Mouse (Mus musculus): ENCODE measurements at regions not wholly inside any gene's neighbourhood (a gene's known extent, or its start where the extent isn't known, plus 50 kb on each side); places are given as distances from the start of the nearest gene placed in this dataset.

DNA sequence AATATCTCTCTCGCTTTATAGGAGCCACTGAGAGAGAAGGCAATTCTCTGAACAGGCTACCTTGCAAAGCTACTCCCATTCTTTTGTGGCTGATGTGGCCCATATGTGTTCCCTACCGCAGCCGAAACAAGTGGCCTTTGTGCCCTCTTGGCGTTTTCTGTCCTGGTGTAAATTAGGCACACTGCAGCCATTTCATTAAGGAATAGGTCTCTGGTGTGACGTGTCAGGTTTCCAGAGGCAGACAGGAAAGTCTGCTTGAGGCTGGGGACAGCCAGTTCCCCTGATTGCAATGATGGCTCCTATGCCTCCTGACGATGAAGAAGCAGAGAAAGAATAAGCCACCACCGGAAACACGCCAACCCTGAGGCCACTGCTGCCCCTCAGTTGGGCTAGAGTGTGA lies 59.3 kb upstream of the Bcor start:
- no peak for DNase-seq (ENCODE audit: low read depth)

DNA sequence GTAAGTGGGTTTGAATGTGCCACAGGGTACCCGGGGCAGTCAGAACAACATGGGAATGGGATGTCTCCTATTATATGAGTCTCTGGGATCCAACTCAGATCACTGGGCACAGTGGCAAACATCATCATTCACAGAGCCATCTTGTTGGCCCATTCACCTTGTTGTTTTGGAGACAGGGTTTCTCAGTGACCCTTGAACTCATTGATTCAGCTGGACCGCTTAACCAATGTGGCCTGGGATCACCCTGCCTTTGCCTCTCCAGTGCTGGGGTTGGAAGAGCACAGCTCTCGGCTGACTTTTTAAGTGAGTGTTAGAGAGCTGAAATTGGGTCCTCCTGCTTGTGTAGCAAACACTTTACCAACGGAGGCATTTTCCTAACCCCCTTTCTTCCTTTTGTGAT lies 64.2 kb upstream of the Bcor start:
- DNase-seq (ENCODE audit: low read depth) = no peak

DNA sequence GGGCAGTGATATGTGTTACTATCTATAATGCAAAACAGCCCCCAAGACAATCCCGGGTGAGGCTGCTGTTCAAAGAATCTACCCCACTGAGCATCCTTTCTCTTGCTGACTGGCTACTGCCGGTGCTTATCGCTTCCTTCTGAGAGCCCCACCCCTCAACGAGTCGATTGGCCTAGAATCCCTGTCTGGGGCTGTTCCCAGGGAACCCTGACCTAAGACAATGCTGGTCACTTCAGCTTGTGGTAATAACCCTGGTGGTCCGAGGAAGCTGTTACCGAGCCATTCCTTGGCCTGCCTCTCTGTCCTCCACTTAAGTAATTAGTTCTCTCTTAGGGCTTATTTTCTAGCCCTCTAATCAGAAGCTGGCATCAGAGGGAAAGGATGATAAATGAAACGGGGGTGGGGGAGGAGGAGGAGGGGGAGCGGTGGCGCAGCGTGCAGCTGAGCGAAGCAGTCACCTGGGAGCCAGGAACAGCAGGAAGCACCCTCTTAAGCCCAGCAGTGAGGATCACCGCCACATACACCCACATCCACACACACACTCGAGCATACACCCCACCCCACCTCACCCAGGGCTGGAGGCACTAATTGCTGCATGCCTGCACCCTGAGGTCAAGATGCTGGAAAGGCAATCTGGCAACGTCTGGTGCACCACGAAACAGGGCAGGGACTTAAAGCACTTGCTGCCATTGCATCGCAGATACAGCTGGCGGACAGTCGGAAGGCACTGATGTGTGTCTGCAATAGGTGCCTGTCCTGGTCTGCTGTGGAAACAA lies 65.1 kb upstream of the Bcor start:
- no peak for DNase-seq (ENCODE audit: low read depth)

DNA sequence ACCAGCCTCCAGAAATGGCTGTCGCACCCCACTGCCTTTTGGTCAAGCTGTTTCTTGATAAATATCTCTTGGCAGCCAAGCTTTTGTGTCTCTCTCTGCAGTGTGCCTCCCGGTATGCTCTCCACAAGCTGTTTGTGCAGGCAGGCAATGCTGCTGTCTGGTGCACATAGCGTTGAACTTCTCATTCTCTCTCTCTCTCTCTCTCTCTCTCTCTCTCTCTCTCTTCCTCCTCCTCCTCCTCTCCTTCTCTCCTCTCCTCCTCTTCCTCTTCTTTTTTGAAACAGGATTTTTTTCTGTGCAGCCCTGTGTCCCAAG lies 65.7 kb upstream of the Bcor start:
- no peak for DNase-seq (ENCODE audit: low read depth)

DNA sequence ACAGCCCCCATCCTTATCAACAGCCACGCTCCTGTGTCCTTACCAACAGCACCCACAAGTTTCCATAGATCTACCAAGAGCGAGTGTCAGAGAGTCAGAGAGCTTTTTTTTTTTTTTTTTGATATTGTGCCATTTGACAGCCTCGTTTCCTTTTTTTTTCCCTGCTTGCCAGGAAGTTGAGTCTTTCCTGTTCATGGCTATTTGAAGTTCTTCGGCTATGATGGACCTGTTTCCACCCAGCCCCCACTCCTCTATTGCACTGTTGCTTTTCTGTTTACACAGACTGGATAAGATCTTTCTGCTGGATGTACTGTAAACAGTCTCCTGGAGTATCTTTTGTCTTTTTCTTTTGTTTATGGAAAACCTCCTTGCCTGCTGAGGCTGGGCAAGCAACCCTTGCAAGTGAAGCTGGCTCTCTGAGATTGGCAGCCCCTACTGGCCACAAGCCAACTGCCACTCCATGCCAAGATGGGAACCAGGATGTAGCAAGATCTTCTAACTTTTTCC lies 80.4 kb upstream of the Bcor start:
- DNase-seq (ENCODE audit: low read depth) = peak; percentile 5

DNA sequence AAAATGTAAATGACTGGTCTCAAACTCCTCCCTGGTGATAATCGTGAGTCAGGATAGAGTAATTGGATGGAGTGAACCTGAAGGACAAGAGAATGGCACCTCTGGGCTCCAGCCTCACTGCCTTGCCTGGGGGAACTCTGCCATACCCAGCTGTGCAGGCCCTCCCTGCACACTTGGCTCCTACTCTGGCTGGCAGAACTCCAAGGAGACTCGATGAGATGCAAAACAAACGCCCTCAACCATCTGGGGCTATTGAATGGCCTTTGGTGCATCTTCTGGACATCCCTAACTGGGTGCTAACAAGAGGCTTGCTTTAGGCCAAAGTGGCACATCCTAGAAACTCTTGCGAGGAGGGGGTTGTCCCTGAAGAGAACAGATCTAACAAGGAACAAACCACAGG lies 81.6 kb upstream of the Bcor start:
- peak; percentile 2 for DNase-seq (ENCODE audit: low read depth)

DNA sequence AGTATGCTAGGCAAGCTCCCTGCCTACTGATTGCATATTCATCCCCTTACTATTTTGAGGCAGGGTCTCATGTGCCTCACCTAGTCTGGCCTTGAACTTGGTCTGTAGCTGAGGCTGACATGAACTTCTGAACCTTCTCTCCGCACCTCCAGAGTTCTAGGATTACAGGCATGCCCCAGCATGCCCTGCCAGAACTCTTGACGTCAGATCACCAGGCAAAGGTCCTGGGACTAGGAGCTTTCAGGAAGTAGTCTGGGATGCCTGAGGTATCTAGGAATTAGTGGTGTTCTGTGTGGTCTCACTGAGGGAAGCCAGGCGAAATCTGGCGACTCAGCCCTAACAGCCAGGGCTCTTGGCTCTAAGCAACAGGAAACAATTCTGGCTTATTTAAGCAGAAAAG lies 88.9 kb upstream of the Bcor start:
- peak; percentile 2 for DNase-seq (ENCODE audit: low read depth)

DNA sequence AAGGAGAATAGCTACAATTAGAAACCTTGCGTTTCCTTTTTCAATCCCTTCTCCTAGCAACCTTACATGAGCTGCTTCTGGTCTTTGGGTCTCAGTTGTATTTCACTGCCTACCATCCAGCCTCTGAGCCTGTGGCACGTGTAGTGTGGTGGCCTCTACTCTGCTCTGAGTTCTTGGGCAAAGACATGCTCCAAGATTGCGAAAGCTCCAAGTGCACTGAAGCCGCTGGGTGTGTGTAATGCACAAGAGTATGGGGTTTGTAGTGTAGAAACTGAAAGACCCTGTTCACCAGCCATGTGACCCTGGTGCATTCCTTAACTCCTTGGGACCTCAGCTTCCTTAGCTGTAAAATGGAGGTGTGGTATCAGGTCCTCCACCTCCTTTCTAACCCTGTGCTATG lies 89.8 kb upstream of the Bcor start:
- DNase-seq (ENCODE audit: low read depth) = no peak

DNA sequence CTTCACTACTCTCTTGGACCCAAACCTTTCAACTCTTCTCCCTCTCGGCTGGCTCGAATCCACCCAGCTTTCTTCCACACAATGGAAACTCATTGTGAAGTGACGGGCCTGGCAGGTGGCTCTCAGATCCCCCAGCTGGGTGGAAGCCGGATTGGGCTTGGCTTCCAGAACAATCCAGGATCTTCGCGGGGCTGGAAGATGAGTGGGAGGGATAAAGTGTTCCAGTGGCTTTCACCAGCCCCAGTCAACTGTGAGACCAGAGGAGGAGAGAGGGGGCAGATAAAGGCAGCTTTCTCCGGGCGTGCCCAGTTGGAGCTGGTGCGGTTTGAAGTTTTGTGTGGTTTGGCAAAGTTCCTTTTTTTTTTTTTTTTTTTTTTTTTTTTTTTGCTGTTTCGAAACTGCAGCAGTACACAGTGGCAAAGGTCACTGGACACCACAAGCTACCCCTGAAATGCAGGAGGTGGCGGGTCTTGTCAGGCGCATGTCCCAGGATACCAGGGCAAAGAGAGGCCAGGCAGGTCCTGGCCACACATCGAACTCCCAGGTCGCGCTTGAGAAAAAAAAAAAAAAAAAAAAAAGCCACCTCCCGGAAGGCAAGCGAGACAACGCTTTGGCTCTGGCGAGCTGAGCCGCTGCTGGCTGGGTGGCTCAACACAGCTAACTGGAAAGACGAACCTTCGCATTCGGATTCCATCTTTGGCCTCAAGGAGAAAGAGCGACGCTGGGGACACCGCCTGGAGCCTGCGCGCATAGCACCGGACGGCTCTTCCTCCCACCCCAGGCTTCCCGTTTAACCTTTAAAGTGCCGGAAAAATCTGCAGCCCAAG lies 91.9 kb upstream of the Bcor start:
- DNase-seq (ENCODE audit: low read depth) = peak; percentile 79

DNA sequence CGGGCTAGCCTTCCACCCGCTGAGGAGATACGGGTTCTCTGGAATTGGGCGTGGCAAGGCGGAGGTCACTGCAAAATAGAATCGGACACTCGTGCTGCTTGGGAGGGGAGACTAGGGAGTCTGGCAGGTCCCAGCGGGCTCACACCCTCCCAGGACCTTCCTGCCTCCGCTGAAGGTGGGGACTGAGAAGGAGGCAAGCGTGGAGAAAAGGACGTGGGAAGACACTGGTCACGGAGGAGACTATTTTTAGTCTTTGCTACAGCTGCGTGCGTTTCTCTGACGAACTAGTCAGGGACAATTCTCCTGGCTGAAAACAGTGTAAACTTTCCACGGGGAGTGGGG lies 92.5 kb upstream of the Bcor start:
- no peak for DNase-seq (ENCODE audit: low read depth)

DNA sequence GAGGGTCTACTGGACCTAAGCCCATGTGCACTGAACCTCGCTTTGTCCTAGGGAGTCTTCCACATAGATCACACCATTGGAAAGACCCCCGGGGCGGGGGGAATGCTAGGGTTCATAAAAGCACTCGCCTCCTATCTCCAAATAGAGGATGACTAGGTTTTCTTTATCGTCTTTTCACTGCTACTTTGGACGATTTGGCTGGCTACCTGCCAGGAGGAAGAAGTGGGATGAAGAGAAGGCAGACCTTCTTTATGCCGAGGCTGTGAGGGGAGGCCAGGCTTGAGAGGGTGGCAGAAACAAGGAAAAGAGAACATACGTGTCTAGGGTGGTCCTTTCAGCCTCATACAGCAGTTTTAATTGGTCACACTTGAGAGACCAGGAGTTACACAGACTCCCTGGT lies 96.6 kb upstream of the Bcor start:
- no peak for DNase-seq (ENCODE audit: low read depth)

DNA sequence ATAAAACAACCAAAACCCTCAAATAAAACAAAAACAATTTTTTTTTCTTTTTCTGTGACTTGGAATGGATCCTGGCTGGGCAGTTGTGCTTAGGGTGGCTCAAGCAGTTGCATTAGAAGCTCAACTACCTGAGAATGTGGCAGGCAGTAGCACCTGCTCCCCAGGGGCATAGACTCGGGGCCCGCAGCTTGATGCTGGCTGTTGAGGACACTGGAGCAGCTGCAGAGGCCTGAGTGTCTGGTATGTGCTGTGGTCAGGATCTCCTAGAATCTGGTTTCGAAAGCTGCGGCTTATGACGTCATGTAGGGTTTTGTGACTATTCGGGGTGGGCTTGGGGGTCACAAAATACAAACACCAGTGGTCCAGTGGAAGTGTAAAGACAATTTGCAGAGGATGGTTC lies 103.7 kb upstream of the Bcor start:
- no peak for DNase-seq (ENCODE audit: low read depth)

DNA sequence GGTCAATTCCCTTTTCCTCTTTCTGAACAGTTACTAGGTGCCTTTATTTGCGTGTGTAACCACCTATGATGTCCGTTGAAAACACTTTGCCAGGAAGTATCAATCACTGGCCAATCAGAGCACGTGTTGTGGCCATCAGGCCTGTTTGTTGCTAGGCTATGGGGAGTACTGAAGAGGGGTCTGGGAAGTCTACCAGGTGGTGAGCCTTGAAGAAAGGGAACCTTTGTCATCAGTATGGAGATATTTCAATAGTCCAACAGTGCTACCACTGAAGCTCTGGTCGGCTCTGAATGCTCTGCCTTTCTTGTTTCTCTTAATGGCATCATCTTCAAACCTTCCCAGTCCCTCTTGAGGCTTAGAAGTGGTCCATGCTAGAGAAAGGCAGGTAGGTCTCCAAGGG lies 124.6 kb upstream of the Bcor start:
- DNase-seq (ENCODE audit: low read depth) = no peak

DNA sequence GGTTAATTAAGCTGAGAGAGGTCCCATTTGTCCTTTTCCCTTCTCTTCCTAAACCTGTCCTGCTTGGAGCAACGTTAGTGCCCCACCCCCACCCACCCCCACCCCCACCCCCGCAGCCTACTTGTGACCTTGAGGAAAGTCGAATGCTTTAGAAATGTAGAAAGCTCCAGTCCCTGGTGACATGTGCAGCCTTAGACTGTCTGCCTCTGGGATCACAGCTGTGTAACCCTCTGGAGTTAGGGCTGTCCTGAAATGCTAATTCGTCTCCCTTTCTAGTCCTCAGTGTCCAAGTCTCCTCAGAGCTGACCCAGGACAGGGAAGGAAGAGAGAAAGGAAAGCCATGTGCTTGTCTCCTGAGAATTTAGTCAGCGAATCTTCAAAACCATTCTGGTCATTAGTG lies 125.0 kb upstream of the Bcor start:
- no peak for DNase-seq (ENCODE audit: low read depth)

DNA sequence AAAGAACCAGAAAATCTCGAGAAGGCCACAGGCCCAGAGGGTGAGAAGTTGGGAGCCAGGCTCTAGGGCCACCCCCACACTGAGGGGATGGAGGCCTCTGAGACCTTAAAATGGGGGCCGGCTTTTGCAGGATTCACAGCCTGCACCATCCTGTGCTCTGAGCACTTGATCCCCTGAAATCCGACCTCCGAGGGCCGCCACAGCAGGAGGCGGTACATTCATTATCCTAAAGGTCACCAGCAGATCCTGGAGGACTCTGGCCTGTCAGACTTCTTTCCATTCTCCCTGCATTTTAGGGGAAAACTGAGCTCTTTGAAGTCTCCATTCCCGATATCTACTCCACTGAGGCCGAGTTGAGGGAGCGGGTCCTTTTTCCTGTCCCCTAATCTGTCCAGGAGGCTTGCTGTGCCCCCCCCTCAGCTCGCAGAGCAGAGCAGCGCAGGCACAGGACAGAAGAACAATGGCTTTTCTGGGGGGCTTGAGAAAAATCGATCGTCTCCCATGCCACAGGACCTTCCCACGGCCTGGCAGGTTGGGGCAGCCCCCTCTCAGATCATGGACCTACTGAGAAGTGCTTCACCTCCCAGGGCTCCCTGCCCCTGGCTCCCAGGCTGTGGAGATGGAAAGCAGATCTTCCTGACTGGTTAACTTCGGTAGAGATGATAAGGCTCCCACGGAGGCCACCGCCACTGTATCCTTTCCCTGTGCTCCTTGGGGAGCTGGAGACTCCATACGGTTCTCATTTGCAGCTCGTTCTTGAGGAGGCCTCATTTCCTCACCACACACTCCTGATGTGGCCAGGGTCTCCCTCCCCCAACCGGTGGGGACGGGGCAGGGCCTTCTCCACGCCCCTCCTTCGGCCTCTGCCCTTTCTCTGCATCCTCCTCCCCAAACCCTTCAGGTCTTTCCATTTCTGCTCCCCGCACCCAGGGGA lies 126.1 kb upstream of the Bcor start:
- DNase-seq (ENCODE audit: low read depth) = no peak

DNA sequence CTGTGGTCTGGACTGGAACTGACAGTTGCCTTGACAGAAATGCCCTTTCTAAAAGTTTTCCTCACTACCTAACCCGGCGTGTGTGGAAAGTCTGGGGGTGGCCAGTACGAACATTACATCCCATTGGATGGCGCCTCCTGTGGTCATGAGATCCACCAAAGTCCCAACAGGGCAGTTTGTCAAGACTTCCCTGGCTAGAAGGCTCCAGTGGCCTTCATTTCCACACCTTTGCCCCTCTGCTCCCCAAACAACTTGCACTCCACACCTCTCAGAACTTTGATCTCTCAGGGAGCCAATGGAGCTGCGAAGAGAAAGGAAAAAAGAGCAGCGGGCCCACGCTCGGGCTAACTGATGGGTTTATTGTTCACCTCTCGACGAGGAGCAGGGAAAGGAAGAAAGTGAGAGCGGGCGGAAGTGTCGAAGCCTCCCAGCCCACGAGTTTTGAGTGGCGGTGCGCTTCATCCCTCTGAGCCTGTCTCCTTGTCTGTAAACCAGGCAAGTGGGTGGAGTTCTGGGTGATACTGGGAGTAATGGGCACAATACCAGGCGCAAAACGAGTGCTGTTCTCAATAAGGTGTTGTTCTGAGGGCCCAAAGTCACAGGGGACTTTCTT lies 126.9 kb upstream of the Bcor start:
- DNase-seq (ENCODE audit: low read depth) = no peak

DNA sequence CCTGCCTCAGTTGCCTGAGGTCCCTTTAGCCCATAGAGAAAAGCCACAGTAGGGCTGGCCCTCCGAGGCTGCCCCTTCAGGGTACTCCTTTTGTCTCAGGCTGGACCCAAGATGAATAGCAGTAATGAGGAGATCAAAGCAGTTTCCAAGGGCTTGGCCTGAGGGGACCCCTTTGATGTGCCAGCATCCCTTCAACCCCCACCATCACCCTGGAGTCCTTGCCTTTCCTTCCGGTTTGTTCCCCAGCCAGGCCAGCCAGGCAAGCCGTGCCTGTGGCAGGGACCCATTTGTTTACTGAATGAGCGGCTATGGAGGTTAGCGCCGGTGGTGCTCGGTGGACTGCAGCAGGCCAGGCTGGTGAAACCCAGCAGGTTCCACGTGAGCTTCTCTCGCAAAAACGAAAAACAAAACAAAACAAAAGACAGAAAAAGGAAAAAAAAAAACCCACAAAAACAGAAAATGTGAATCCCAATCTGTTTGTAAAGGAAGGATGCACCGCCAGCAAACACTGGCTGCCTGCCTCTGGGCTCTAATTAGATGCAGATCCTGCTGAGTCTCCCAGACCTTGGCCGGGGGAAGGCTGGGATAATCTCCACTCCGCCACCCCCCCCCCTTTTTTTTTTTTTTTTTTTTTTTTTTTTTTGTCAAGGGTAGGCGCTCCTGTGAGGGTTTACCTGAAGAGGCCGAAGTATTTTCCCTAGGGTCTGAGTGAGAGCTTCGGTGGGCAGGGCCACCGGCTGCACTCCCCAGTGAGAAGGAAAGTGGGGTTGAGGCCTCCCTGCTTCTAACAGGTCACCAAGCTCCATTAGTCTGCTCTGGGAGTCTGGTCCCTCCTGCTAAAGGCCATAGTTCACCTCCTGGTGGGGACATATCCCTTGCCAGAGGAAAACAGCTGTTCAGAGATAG lies 127.8 kb upstream of the Bcor start:
- DNase-seq (ENCODE audit: low read depth) = peak; percentile 8

DNA sequence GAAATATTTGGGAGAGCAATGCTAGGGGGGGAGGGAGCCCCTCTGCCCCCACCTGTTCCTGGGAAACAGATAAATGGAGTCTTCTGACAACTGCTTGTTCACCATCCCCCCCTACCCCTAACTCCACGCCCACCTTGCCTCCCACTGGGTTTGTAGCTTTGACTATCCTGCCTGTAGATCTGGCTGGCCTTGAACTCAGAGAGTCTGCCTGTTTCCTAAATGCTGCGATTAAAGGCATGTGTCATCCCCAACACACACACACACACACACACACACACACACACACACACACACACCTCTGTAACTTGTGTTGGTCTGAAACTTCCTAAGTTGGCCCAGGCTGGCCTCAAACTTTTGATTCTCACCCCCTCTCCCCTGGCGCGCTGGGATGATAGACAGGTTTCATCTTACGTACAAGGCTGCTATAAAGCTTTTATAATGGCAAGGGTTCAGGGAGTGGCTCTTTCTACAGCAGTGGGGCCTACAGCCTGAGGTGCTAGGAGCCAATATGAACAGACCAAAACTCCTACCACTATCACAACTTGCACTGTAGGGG lies 128.5 kb upstream of the Bcor start:
- no peak for DNase-seq (ENCODE audit: low read depth)

DNA sequence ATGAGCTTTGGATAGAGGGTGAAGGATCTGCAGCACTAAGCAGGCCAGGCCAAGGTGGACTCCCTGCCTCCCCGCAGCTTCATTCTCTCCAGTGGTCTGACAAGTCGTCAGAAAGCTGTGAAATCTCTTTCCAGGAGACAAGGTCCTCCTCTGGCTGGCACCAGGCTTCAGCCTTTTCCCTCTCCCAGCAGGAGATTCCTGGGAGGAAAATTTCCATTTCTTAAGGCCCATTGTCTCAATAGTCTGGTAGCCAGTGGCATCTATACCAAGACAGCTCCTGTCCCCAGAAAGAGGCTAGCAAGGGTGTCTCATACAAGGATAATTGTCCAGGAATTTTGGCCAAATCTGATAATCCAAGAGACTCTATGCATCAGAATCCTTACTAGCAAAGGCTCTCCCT lies 133.0 kb upstream of the Bcor start:
- no peak for DNase-seq (ENCODE audit: low read depth)

DNA sequence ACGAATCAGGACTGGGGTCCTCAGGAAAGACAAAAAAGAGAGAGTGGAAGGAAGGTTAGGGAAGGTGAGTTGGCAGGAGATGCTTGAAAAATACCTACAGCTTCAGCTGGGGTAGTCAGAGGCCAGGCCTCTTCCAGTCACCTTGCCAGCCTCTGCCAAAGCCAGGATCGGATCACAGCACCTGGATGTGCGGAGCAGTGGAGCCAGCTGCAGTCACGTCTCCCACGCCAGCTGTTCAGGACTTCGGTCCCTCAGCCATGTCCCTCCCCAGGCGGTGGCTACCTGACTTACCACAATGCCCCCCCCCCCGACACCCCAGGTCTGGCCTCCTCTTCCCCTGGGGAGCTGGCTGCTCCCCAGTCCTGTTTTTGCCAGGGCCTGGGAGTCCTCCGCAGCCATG lies 134.3 kb upstream of the Bcor start:
- DNase-seq (ENCODE audit: low read depth) = no peak

DNA sequence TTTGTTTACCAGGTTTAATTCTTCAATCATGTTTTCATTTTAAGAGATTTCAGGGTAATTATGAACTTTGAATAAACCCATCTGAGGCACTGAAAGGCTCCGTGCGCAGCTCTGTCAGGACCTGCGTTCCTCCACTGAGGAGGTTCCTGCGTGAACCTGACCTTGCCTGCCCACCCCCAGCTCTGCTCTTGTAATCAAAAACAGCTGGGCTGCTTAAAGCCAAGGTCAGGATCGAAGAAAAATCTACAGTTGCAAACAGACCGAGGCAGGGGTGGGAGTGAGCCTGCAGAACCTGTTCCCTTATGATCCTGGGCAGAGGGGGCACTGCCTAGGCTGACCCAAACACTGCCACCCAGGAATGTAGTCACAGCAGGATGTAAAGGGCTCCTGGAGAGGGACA lies 134.8 kb upstream of the Bcor start:
- no peak for DNase-seq (ENCODE audit: low read depth)

Data from NIH3T3 (cell line).